Mouse (Mus musculus) left cerebral cortex, postnatal 14 days (tissue): ENCODE measurements around the gene Agbl4. TPM values are rescaled to one million over a fixed set of nuclear protein-coding genes. Genes with fewer than 3 reads are reported as not detected.

Source experiments
- DNase-seq, 2 experiments: peaks; one replicate each; pipeline ENCODE4 v3.0.0; 2021 to 2022; ENCODE audit warnings: low spot score in 2 of 2, mixed read lengths in 1 of 2
- intact Hi-C: fragments of 180-260 bp; cut with DNase I; formaldehyde crosslinking; loops from one replicate; pipeline ENCODE4 v1.15.1; 2025
- total RNA-seq, 2 experiments: library from RNA; stranded (reverse); gene quantifications; 2 replicates each; pipeline ENCODE4 v1.2.3; 2021

Agbl4 gene
- total RNA-seq, 2 experiments from 2014 or later: 15.3 to 17.9 TPM

DNA sequence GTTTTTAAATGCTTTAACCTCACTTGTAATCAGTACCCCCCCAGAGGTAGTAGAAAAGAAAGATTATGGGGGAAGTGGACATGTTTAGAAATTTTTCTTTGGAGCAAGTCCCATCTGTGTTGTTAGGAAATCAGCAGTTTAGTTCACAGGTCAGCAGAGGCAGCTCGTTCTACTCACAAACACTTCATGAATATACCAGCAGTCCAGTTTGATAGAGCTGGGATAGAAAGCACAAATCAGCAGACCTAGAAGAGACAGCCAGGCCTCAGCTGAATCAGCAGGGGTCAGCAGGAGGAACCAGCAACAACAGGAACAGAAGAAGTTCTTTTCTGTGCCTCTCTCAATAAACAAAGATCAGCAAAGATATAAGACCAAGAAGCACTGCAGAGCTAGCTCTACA lies 435.3 kb downstream of the Agbl4 start:
- DNase-seq: no peak
- intact Hi-C loops: no loop called here

DNA sequence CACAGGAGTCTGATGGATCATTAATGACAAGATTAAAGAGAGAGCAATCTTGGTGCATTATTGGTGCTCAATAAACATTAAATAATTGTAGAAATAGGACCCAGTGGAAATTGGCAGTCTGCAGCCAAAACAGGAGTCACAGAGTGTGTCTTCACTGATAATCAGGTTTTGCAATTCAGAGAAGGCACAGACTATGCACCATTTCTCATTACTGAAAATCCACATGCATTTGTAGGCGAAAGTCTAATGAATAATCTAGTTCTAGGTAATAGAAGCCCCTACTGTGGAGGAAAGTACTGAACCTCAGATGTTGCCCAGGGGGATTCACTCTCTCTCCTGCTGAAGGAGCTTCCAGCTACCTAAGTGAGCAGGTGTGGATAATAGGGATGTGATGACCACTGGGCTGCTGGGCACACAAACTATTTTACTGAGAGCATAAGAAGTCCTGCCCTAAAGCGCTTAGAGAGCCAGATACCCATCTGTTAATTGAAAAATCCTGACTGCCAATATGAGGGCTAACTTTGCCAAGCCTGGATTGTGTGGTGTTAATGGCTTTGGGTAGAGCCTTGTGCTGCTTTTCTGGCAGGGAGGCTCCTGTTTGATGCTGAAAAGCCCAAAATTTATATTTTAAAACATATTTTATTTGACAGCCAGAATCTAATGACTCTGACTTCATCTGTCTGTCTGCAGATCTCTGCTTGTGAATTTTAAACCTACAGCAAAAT lies 482.4 kb downstream of the Agbl4 start:
- intact Hi-C loops: no loop called here
- no peak for DNase-seq

DNA sequence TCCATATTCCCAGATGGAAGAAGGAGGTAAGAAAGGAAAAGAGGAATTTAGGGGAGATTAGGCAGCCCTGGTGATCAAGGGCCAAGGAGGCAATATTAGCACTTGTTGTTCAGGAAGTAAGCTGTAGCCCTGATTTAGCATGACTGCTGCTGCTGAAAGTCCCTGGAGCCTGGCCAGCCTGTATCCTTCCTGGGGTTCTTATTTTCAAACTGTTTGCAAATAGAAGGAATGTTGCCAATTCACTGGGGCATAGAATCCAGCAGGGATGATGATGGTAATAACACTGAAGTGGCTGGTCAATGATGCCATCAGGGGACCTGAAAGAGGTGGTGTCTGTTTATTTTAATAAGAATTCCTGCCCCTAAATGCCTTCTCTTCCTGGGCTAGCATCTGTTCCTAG lies 518.6 kb downstream of the Agbl4 start:
- intact Hi-C loops: no loop called here
- DNase-seq: peak; percentile 20 to 25

DNA sequence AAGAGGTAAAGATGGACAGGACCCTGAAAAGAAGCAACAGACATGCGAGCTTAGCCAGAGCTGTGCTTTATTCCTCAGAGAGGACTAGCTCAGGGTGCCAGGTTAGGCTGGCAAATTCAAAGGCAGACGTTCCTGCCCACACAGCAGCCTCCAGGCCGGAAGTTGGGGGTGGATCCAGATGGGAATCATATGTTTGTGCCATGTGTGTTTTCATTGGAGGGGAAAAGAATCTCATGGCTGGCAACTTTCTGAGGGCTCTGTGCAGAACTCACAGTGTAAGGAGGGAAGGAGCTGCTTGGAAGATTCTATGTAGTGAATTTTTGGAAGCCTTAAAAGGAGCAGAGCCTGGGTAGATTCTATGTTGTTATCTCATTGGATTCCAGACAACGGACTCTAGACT lies 519.1 kb downstream of the Agbl4 start:
- intact Hi-C loops: no loop called here
- DNase-seq: peak; percentile 66 to 78

DNA sequence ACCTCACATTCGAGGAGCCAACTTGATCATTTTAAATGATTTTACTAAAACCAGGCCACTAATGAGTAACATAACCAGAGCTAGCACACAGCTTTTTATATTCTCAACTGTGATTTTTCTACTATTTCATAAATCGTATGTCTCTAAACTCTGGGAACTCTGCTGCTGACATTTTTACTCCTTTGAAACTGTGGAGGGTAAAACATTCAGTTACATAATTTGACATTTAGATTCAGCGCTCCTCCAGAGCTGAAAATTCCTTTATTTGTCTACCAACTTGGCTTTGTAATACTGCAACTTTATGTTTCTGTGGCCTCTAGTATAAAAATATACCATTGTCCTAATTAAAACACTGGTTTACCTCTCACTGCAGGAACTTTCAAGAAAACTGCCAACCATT lies 523.6 kb downstream of the Agbl4 start:
- intact Hi-C loops: no loop called here
- peak in 1 of 2 experiments; percentile 4 for DNase-seq

DNA sequence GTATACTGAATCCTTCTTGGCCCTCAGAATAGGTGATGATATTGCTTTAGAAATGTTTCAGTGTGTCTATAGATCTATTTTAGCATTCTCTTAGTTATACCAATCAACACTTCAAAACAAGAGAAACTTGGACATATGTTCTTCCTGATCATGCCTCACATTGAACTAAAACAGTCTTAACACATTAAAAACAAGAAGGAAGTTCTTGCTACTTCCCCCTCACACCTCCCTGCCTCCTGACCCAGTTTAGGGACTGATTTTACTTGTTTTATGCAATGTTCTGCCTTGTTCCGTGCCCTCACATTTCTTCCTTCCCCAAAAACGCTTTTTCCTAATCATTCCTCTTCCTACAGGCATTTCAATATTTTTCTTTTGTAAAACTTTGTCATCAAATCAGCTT lies 604.2 kb downstream of the Agbl4 start:
- peak in 1 of 2 experiments; percentile 17 for DNase-seq
- intact Hi-C loops: no loop called here

DNA sequence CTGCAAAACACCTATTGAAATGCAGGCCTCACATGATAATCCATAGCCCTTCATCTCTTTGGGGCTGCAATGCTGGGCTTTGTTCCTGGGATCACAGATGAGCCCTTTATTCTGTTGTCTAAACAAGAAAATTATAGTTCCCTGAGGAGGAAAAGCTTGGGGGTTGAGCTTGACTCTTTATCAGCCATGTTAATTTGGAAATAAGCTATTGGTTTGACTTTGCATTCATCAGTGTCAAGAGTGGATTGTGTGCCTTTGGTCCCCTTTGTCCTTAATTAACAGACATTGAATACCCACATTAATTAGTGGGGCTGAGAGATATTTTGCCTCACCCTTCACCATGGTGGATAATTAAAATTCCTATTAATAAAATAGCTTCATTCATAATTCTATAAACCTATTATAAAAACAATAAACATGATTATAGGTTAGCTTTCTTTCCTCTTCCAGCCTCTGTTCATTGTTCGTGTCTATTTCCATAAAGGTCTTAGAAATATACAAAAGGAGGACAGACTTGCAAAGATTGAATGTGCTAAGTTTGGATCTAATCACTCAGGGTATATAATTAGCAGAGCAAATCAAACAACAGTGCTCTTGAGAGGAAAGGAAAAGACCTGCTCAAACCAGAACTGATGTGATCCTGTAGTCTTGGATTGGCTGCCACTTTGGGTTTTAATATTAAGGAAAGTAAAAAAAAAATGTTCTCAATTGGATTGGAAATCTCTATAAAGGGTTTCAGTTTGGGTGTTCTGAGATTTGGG lies 607.4 kb downstream of the Agbl4 start:
- intact Hi-C loops: no loop called here
- no peak for DNase-seq

DNA sequence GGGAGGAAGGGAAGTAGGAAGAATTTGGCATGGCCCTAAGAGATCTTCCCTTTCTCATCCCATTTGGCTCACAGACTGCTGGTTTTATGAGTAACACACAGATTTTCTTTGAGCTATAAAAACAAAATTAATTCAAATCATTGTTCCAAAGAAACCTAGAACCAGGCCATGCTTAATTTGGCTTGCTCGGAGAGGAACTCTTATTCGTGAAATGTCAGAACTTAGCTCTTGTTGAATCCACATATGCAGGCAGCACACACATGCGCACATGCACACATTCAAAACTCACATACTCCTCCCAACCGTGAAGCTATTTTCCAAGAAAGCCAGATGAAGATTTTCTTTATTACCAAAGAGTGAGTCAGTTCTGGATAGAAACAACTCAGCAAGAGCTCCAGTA lies 621.9 kb downstream of the Agbl4 start:
- peak; percentile 41 to 82 for DNase-seq
- intact Hi-C loops: no loop called here

DNA sequence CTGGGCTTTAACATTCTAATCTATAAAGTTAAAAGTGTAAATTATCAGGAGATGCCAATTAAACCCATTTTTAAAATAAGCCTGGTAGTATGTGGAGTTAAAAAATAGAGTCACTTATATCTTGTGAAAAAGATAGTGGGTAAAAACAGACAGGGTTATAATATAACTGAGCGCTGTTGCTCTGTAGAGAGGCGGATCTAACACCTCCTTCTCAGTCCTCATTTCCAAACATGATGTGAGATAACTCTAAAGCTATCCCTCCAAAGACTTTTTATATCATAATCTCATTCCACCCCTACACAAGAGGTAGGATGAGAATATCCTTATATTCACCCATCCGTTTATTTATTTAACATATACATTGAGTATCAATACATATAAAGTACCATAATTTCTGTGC lies 669.9 kb downstream of the Agbl4 start:
- intact Hi-C loops: no loop called here
- no peak for DNase-seq

DNA sequence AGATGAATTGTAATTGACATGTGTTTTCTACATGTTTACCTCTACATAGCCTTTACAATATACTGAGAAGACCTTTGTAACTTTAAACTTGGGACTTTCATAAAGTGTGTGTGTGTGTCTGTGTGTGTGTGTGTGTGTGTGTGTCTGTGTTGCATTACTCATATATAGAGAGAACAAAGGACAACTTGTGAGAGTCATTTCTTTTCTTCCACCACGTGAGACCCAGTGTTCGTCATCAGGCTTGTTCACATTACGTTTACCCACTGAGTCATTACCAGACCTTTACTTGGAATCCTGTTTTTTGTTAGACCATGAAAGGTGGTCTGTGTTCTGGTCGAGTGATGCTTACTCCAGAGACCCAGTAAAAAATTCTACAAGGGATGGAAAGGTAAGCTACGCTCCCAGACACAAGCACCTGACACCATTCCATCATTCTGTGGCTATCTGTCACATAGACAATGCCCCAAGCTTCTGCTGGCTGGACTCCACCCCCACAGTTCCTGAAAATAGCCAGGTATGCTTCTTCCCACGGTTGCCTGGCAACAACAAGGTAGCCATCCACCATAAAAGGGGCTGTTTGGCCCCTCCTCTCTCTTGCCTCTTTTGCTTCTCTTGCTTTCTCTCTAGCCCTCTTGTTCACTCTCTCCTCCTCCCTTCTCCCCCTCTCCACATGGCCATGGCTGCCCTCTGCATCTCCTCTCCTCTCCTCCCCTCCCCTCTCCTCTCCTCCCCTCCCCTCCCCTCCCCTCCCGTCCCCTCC lies 676.5 kb downstream of the Agbl4 start:
- peak in 1 of 2 experiments; percentile 7 for DNase-seq
- intact Hi-C loops: no loop called here

DNA sequence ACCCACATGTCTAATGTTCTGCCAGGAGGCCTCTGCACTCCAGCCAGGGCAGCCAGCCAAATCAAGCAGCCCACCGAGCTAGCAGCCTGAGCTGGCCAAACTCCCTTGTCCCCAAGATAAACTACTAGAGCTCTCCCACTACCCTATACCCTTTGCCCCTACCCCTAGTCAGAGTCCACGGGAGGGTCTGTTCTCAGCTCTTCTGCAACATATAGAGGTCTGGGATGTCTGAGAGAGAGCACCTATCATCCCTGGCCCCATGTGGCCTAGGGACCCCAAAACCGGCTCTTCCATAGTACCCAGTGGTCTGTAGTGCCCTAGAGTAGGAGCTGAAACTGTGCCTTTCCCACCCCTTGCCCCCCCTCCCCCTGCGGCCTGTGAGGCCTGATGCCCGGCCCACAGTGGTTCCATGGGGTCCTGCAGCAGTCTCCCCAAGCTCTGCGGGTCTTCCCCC lies 677.3 kb downstream of the Agbl4 start:
- no peak for DNase-seq
- intact Hi-C loops: no loop called here

DNA sequence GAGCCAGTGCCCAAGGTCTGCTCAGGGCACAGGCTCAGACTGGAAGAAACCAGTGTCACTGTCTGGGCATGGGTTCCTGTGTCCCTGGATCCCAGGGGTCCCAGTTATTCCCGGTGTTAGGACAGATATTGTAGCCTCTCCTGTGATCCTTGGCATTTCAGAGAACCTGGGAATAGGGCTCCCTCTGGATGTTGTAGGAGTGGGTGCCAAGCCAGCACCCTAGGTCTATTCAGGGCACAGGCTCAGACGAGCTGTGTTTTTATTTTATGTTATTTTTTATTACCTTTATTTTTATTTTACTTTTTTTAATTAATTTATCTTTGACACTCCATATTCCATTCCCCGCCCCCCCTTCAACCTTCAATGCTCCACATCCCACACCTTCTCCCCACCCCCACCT lies 680.3 kb downstream of the Agbl4 start:
- no peak for DNase-seq
- intact Hi-C loops: no loop called here

DNA sequence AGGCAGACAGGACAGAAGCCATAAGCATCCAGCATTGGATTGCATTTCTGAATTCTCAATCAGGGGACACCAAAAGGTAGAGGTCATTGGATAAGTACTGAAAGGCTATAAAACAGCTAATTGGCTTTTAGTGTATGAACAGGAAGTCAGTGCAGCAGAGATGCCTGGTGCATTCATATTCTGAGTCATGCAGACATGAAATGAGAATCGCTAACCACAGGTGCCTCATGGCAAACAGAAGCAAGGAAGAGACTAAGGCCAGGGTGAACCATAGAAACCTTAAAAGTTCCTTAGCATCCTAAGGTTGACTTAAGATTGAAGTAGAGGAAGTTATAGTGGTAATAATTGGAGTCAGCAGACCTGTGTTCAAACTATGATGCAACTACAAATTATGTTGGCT lies 687.9 kb downstream of the Agbl4 start:
- intact Hi-C loops: no loop called here
- DNase-seq: no peak

DNA sequence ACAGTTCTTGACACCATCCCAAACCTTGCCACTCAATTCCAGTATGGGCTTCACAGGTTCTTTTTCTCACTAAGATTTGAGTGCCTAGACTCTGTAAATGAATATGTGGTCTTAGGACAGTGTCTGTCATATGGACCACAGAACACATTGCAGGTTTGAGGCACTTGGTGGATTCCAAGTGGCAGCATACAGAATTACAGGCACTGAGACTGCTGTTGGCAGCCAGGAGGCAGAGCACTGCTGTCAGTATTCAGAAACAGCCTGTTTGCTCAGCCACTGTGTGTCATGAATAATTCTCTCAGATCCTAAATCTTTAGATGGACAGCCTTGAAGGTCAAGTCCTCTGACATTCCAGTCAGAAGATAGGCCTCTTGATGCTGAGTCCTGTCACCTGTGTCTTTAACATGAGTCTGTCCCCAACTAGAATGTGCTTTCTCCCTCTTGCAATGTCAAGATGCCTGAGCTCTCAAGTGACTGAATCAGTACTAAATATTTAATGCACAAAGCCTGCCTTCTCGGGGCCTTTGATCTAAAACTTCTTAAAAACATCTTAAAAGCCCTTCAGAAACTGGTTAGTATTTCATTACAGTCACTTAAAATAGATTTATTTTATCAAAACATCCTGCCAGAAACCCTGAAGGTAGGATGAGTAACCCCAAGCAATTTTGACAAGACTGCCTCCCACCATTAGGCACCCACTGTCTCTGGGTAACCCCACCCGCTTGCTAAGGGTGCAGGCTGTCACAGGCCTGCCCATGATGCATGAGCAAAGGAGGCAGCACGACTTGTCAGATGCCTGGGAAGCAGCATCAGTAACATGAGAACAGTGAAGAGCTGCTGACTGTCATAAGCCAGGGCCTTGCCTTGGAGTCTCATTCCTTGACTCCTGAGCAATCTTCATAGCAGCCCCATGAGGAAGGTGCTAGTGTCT lies 739.0 kb downstream of the Agbl4 start:
- peak in 1 of 2 experiments; percentile 4 for DNase-seq
- intact Hi-C loops: no loop called here

DNA sequence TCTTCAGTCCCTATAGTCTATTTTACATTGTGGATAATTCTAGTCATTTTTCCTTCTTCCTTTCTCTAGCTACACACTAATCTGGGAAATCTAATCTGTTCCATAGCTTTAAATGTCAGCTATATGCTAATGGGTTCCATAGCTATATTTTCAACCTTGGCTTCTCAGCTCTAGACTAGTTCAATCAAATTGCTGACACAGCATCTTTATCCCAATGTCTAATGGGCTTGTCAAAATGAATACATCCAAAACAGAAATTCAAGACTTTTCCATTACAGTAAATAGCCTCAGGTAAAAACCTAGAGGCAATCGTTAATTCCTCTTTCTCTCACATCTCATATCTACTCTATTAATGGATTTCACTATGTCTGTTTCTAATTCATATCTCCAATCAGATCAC lies 750.3 kb downstream of the Agbl4 start:
- intact Hi-C loops: no loop called here
- DNase-seq: no peak

DNA sequence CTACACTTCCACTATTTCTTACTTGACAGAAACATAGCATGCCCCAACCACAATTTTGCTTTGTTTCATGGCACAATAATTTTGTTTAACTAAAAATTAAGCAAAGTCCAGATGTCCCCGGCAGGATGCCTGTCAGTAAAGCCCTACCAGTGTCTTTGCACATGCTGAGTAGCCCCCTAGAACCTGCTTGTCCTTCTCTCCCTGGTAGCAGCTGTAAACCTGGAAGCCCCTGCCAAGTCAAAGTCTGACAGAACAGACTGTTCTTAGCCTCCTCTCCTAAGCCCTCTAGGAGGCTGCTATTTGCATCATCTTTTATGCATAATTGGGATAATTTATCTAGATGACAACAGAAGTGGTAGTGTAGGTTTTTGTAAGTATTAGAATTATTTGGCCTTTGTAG lies 758.4 kb downstream of the Agbl4 start:
- intact Hi-C loops: no loop called here
- DNase-seq: no peak

DNA sequence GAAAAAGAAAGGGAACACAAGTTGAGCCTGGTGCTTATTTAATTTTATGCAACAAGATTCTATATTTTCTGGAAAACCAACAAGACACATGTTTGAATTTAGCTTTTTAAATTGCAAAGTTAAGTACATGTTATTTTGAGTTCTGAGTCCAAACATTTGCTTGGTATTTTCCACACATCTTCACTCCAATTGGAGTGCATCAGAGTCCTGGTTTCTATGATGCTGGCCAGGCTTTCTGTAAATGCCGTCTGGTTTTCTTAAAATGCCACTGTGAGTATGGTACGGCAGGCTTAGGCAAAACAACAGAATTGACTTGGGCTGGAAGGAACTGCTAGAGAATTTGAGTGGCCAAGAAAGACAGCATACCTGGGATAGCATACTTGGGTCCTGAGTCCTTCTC lies 784.0 kb downstream of the Agbl4 start:
- intact Hi-C loops: no loop called here
- DNase-seq: no peak

DNA sequence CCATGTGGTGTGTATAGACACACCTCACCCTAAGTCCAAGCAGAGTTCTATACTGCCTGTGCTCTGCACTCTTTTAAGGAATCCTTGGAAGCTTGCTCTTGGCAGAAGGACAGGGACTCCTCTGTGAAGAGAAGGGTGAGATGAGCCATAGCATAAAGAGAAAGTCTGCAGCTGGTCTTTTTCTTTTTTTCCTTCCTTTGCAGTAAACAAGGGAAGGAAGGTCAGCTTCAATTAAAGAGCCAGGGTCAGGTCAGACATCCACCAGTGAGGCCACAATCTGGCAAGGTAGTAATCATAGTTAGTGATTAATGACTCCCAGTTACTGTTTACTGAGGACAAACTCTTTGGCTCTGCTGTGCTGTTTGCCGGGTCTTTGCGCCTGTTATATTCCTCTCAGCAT lies 802.6 kb downstream of the Agbl4 start:
- DNase-seq: no peak
- intact Hi-C loops: no loop called here

DNA sequence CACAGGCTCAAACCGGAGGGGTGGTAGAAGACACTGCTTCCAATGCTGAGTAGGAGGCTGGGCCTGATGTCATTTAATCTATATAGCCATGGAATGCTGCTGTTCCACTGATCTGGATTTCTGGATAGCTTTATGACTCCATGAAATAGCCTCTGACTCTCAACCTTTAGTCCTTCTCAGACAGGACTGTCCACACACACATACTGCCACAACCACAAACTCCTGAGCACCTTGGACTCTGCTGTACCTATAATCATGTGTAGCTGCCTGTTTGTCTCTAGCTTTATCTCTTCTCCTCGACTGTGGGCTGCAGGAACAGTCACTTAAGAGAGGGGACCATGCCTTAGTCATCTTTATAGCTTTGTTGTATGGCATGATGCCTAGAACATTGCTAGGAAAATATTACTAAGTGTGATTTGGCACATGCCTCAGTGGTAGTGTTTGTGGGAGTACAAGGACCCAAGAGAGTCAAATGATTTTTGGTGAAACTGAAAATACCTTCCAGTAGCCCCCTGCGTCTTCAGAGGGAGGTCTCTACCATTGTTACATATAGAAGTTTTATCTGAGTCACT lies 817.8 kb downstream of the Agbl4 start:
- peak in 1 of 2 experiments; percentile 35 for DNase-seq

More for the DNA sequence above, 817.8 kb downstream of the Agbl4 start:
- intact Hi-C loops: no loop called here
